Mouse (Mus musculus): Measurements from ENCODE around the gene Anp32a. TPM values are rescaled to one million over a fixed set of nuclear protein-coding genes. Genes with fewer than 3 reads are reported as not detected.

Gene Anp32a
- polyA plus RNA-seq (2012; rRNA removed): 2.9 and 4.0 TPM in 2 replicates

GRCm38 (mm10) chr9:62341123-62341486 lies at the start of gene Anp32a:
Anp32a (plus strand) TSS chr9:62341293.

Other genes with a start within 250 kb of the Anp32a start
- gene Glce, start 218.6 kb upstream of the Anp32a start, polyA plus RNA-seq (2012; rRNA removed): 0.39 and 0.74 TPM in 2 replicates
- gene Spesp1, start 59.1 kb upstream of the Anp32a start, polyA plus RNA-seq (2012; rRNA removed): not detected in 2 replicates
- gene Coro2b, start 195.8 kb downstream of the Anp32a start, polyA plus RNA-seq (2012; rRNA removed): 7.1 and 7.5 TPM in 2 replicates